Mouse (Mus musculus) embryo, embryonic 10.5 days (tissue): ENCODE measurements at regions not wholly inside any gene's neighbourhood (a gene's known extent, or its start where the extent isn't known, plus 50 kb on each side); places are given as distances from the start of the nearest gene placed in this dataset.

ENCODE experiments used
- DNase-seq: peaks from one replicate; pipeline ENCODE4 v3.0.0-alpha.2; 2015; ENCODE audit warnings: low spot score

GRCm38 (mm10) chr6:93393551-93393950 lies 450.3 kb upstream of the Adamts9 start:
- no peak for DNase-seq

- no peak for DNase-seq
Observed at GRCm38 (mm10) chr6:93392402-93392801, 449.1 kb upstream of the Adamts9 start.

- DNase-seq, result peak; percentile 58
Observed at GRCm38 (mm10) chr6:93391166-93391565, 447.9 kb upstream of the Adamts9 start.

- DNase-seq, result no peak
Observed at GRCm38 (mm10) chr6:93371341-93371740, 428.0 kb upstream of the Adamts9 start.

- no peak for DNase-seq
Observed at GRCm38 (mm10) chr6:93363846-93364245, 420.6 kb upstream of the Adamts9 start.

- DNase-seq, result no peak
Observed at GRCm38 (mm10) chr6:93353353-93354125, 410.2 kb upstream of the Adamts9 start.

GRCm38 (mm10) chr6:93349936-93350700 lies 406.8 kb upstream of the Adamts9 start:
- no peak for DNase-seq

GRCm38 (mm10) chr6:93348141-93348540 lies 404.8 kb upstream of the Adamts9 start:
- no peak for DNase-seq

GRCm38 (mm10) chr6:93328683-93329082 lies 385.4 kb upstream of the Adamts9 start:
- DNase-seq, result no peak

GRCm38 (mm10) chr6:93327930-93328329 lies 384.6 kb upstream of the Adamts9 start:
- no peak for DNase-seq

- DNase-seq, result no peak
Observed at GRCm38 (mm10) chr6:93323881-93324280, 380.6 kb upstream of the Adamts9 start.

- DNase-seq, result peak; percentile 8
Observed at GRCm38 (mm10) chr6:93314625-93315024, 371.3 kb upstream of the Adamts9 start.

GRCm38 (mm10) chr6:93305176-93305575 lies 361.9 kb upstream of the Adamts9 start:
- no peak for DNase-seq

GRCm38 (mm10) chr6:93297975-93298374 lies 354.7 kb upstream of the Adamts9 start:
- peak; percentile 53 for DNase-seq

- DNase-seq, result no peak
Observed at GRCm38 (mm10) chr6:93291711-93292110, 348.4 kb upstream of the Adamts9 start.

GRCm38 (mm10) chr6:93288421-93288820 lies 345.1 kb upstream of the Adamts9 start:
- DNase-seq, result no peak

GRCm38 (mm10) chr6:93285796-93286195 lies 342.5 kb upstream of the Adamts9 start:
- no peak for DNase-seq

GRCm38 (mm10) chr6:93281530-93281929 lies 338.2 kb upstream of the Adamts9 start:
- no peak for DNase-seq

GRCm38 (mm10) chr6:93273917-93274513 lies 330.7 kb upstream of the Adamts9 start:
- peak; percentile 48 for DNase-seq

GRCm38 (mm10) chr6:93272206-93272605 lies 328.9 kb upstream of the Adamts9 start:
- DNase-seq, result no peak

- no peak for DNase-seq
Observed at GRCm38 (mm10) chr6:93266826-93267225, 323.5 kb upstream of the Adamts9 start.

GRCm38 (mm10) chr6:93265164-93265563 lies 321.9 kb upstream of the Adamts9 start:
- DNase-seq, result no peak

- no peak for DNase-seq
Observed at GRCm38 (mm10) chr6:93260827-93261226, 317.5 kb upstream of the Adamts9 start.
